Mouse (Mus musculus) hindbrain, postnatal 0 days (tissue): ENCODE results near the gene Gm2115. TPM values are rescaled to one million over a fixed set of nuclear protein-coding genes. Genes with fewer than 3 reads are reported as not detected.

Source experiments
- ATAC-seq: fragments of 200-750 bp; cut with Nextera tagmentation; 2 replicates; pipeline ENCODE4 v1.8.0; 2017; ENCODE audit warnings: mild to moderate bottlenecking, moderate TSS enrichment, moderate library complexity
- DNase-seq: peaks from one replicate; pipeline ENCODE4 v3.0.0-alpha.2; 2015; ENCODE audit warnings: low spot score
- H3K27ac ChIP-seq: fragments of 300-500 bp; sonication (generic); 2 replicates; pipeline ENCODE4 v1.5.1; 2014; ENCODE audit warnings: mild to moderate bottlenecking
- H3K27me3 ChIP-seq: fragments of 300-500 bp; sonication (generic); 2 replicates; pipeline ENCODE4 v1.6.1; 2014; ENCODE audit warnings: low read length, mixed read lengths; ENCODE audit not compliant: insufficient read depth
- H3K36me3 ChIP-seq: fragments of 300-500 bp; sonication (generic); 2 replicates; pipeline ENCODE4 v1.6.1; 2014; ENCODE audit warnings: low read length, mixed read lengths; ENCODE audit not compliant: insufficient read depth
- H3K4me1 ChIP-seq: fragments of 300-500 bp; sonication (generic); 2 replicates; pipeline ENCODE4 v1.6.1; 2014; ENCODE audit warnings: antibody characterized with exemption, low read length, mixed read lengths; ENCODE audit not compliant: insufficient read depth
- H3K4me2 ChIP-seq: fragments of 300-500 bp; sonication (generic); 2 replicates; pipeline ENCODE4 v1.6.1; 2014; ENCODE audit warnings: low read depth, mild to moderate bottlenecking, low read length, moderate library complexity, mixed read lengths
- H3K4me3 ChIP-seq: fragments of 300-500 bp; sonication (generic); 2 replicates; pipeline ENCODE4 v1.5.1; 2014; ENCODE audit warnings: low read length
- H3K9ac ChIP-seq: fragments of 300-500 bp; sonication (generic); replicated peaks from 2 replicates; pipeline ENCODE4 v1.6.1; 2014; ENCODE audit warnings: mild to moderate bottlenecking, low read length, moderate library complexity, mixed read lengths
- H3K9me3 ChIP-seq: fragments of 300-500 bp; sonication (generic); 2 replicates; pipeline ENCODE4 v1.6.1; 2016; ENCODE audit warnings: low read length, mixed read lengths
- CTCF ChIP-seq: IDR thresholded peaks from 2 replicates; pipeline ENCODE4 v1.5.1; 2016; ENCODE audit warnings: antibody characterized with exemption, control low read depth, low read depth
- WGBS: fragments of 180-500 bp; shearing (Covaris S2); extraction: QIAGEN DNeasy Blood & Tissue Kit; methylation state at CpG from one replicate; pipeline ENCODE4 v1.1.7; 2014; 5-methylcytosine and 5-hydroxymethylcytosine counted together
- polyA plus RNA-seq: library from polyadenylated mRNA; unstranded; fragments of >200 nt; fragmentation: Nextera tagmentation; extraction: Ambion mirVana; gene quantifications from 2 replicates; pipeline ENCODE4 v1.2.1, GENCODE M21; 2015
- total RNA-seq: library from RNA; depleted of rRNA; stranded (reverse); fragments of >200 nt; gene quantifications from 2 replicates; pipeline ENCODE4 v1.2.3, GENCODE M21; 2014

Gm2115 gene
- total and polyA plus RNA-seq, 2 experiments from 2014 or later: 1.7 to 3.6 TPM

GRCm38 (mm10) chr7:84522426-84522825 lies 6.3 kb upstream of the Gm2115 start:
- Histone ChIP-seq H3K4me3 (no peak overlapping the region), H3K27me3 (no peaks in the 10 kb centered on the region), H3K9me3 (no peaks in the 10 kb centered on the region), H3K4me1 (no peaks in the 10 kb centered on the region), H3K27ac (no peak overlapping the region), H3K4me2 (no peak overlapping the region), H3K36me3 (no peaks in the 10 kb centered on the region), H3K9ac (no peak overlapping the region)
- TF ChIP-seq CTCF: no peak
- DNase-seq (peak; percentile 51), ATAC-seq (peak; percentile 64; the same call in 1 of the 2 replicates)
- 9% methylated on average over 1 of the region's 1 CpGs for WGBS

DNA sequence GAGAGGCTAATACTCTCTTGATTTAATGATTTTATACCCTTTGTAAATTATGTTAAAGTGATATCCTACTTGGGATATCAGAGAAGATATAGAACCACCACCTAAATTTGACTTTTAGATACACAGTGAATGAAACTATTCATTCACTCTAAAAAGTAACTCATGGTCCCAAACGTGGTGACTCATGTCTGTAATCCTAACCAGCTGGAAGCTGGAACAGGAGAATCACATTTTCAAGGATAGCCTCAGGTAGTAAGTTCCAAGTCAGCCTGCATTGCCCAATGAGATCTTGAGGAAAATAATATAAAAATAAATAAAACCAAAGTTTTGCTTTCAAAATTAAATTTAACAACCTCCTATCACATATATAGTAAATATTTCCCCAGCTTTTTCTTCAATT lies 2.6 kb upstream of the Gm2115 start:
- peaks cover 11% of the 10 kb centered on the region; the same call in 1 of the 2 replicates for H3K4me1 ChIP-seq
- no peaks in the 10 kb centered on the region for H3K27me3 ChIP-seq
- no peak overlapping the region for H3K9ac ChIP-seq
- H3K4me2 ChIP-seq: no peak overlapping the region
- WGBS: 56% methylated on average over 1 of the region's 1 CpGs
- ATAC-seq (no peak), DNase-seq (no peak)
- no peaks in the 10 kb centered on the region for H3K9me3 ChIP-seq
- no peak overlapping the region for H3K4me3 ChIP-seq
- H3K36me3 ChIP-seq: no peaks in the 10 kb centered on the region
- no peak overlapping the region for H3K27ac ChIP-seq
- no peak for TF ChIP-seq CTCF

GRCm38 (mm10) chr7:84532795-84533194 lies 4.0 kb downstream of the Gm2115 start:
- 93% methylated on average over 1 of the region's 1 CpGs for WGBS

DNA sequence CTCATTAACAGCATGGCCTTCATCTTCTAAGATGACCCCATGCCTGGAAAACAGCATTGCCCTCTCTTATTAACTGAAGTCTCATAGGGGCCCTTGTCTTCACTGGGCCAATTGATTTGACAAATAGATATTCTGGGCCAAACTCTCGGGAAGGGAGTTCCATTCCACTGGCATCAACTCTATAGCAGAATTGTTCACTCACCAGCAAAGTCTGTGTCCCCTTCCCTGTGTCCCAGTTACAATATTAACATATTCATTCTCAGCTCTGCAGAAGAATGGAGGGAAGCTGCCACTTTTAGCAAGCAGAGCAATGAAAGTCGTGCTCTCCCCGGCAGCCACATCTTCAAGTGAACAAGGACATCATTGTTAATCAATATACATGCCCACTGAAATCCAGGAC lies 5.9 kb downstream of the Gm2115 start:
- no peak for TF ChIP-seq CTCF
- H3K36me3 ChIP-seq: no peaks in the 10 kb centered on the region
- DNase-seq: no peak
- H3K9me3 ChIP-seq: no peaks in the 10 kb centered on the region
- no peak overlapping the region for H3K27ac ChIP-seq
- 48% methylated on average over 3 of the region's 3 CpGs for WGBS
- no peaks in the 10 kb centered on the region for H3K27me3 ChIP-seq
- no peak overlapping the region for H3K4me3 ChIP-seq
- no peaks in the 10 kb centered on the region for H3K4me1 ChIP-seq
- ATAC-seq: no peak
- no peak overlapping the region for H3K4me2 ChIP-seq
- no peak overlapping the region for H3K9ac ChIP-seq

More at GRCm38 (mm10) chr7:84532795-84533194, 4.0 kb downstream of the Gm2115 start:
- no peak for TF ChIP-seq CTCF
- Histone ChIP-seq H3K4me1 (peaks cover 11% of the 10 kb centered on the region; the same call in 1 of the 2 replicates), H3K27ac (no peak overlapping the region), H3K27me3 (no peaks in the 10 kb centered on the region), H3K9ac (no peak overlapping the region), H3K36me3 (no peaks in the 10 kb centered on the region), H3K9me3 (no peaks in the 10 kb centered on the region), H3K4me3 (no peak overlapping the region), H3K4me2 (no peak overlapping the region)
- DNase-seq: no peak
- no peak for ATAC-seq

DNA sequence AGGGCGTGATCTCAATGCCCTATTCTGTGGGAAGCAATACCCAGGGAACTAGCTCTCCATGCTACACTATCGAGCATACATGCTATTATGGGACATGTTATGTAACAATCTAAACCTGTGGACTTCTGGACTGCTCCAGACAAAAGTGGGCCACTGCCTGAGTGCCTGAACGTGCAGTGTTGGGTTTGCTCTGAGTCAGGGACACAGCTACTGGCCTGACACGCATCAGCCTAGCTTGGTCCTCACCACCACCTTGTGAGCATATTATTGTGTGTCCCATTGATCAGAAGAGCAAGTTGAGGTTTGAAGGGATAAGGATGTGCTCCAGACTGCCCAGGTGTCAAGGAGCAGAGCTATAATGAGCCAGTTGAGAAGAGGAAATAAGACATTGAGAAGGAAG lies 16.2 kb downstream of the Gm2115 start:
- no peak for TF ChIP-seq CTCF
- no peak for DNase-seq
- H3K27me3 ChIP-seq: no peaks in the 10 kb centered on the region; the same call in 1 of the 2 replicates
- no peaks in the 10 kb centered on the region for H3K4me1 ChIP-seq
- H3K4me2 ChIP-seq: no peak overlapping the region
- no peaks in the 10 kb centered on the region for H3K36me3 ChIP-seq
- WGBS: 86% methylated on average over 4 of the region's 4 CpGs
- no peak for ATAC-seq
- no peak overlapping the region for H3K4me3 ChIP-seq
- no peaks in the 10 kb centered on the region for H3K9me3 ChIP-seq
- H3K9ac ChIP-seq: no peak overlapping the region
- H3K27ac ChIP-seq: no peak overlapping the region

DNA sequence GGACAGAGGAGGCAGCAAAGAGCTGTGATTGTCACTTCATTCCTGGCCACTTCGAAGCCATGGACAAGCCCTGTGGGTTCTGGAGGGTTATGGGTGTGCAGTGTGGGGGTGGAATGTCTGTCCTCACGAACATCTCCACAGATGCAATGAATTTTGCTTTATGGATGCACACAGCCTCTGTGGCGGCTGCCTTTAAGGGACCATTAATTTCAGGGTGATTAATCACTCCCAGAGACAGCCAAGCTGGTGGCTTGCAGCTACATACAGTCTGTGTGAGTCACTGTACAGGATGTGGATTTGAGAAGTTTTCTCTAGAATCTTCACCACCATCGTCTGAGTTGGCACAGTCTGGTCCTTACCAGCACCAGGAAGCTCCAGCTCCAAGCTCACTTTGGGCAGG lies 17.9 kb downstream of the Gm2115 start:
- Histone ChIP-seq H3K4me1 (no peaks in the 10 kb centered on the region), H3K36me3 (no peaks in the 10 kb centered on the region), H3K27me3 (no peaks in the 10 kb centered on the region), H3K27ac (no peak overlapping the region), H3K9me3 (no peaks in the 10 kb centered on the region), H3K4me3 (no peak overlapping the region), H3K4me2 (no peak overlapping the region), H3K9ac (no peak overlapping the region)
- ATAC-seq (no peak), DNase-seq (peak; percentile 21)
- TF ChIP-seq CTCF: no peak; the same call in 1 of the 2 replicates
- 66% methylated on average over 4 of the region's 4 CpGs for WGBS

DNA sequence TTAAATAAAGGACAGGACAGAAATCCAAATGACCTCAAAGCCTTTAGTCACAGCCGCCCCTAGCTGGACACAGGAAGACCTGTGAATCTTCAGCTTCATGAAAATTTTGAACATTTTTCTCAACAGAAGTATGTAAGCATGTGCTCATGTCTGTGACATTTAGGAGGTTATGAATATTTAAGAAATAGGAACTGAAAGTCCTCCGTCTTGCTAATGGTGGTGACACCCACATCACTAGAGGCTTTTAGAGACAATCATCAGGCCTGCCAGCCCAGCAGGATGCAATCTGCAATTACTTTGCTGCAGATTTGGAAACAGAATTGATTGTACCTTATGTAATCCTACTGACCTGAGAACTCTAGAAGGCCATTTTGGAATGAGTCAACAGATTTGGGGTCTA lies 22.7 kb downstream of the Gm2115 start:
- H3K4me2 ChIP-seq: no peak overlapping the region
- no peaks in the 10 kb centered on the region for H3K36me3 ChIP-seq
- ATAC-seq: no peak
- no peak overlapping the region for H3K9ac ChIP-seq
- no peak for TF ChIP-seq CTCF
- no peak overlapping the region for H3K27ac ChIP-seq
- no peaks in the 10 kb centered on the region for H3K4me1 ChIP-seq
- H3K27me3 ChIP-seq: no peaks in the 10 kb centered on the region
- no peaks in the 10 kb centered on the region for H3K9me3 ChIP-seq
- whole genome bisulfite sequencing: 82% methylated on average over 2 of the region's 2 CpGs
- no peak overlapping the region for H3K4me3 ChIP-seq
- DNase-seq: no peak
